Mouse (Mus musculus) retina, embryonic 14.5 days (tissue): ENCODE results near the gene Msh3.
A peak's percentile ranks its signal among the peaks of the same experiment; 100 is the strongest.
"Not testable (repeated sequence)": the region's sequence is repeated elsewhere in the genome, so short reads cannot be mapped to it uniquely, and the experiment has no call there.

Experiments used
- DNase-seq: peaks from one replicate; pipeline ENCODE4 v3.0.0-alpha.2; 2015; ENCODE audit warnings: low spot score

The Msh3 gene

GRCm38 (mm10) chr13:92354456-92355271, at the start of gene Msh3, which contains the start of gene Dhfr:
TSS of gene Msh3 (minus strand) at chr13:92355003.
TSS of gene Dhfr (plus strand) at chr13:92354726.
- peak; percentile 99 for DNase-seq

GRCm38 (mm10) chr13:92403496-92403895, 48.7 kb upstream of the Msh3 start:
- DNase-seq = no peak

GRCm38 (mm10) chr13:92402063-92402462, 47.3 kb upstream of the Msh3 start:
- no peak for DNase-seq

GRCm38 (mm10) chr13:92398491-92399384, 43.9 kb upstream of the Msh3 start:
- DNase-seq = no peak

- DNase-seq = peak; percentile 1
Observed at GRCm38 (mm10) chr13:92393047-92393661, 38.4 kb upstream of the Msh3 start.

- no peak for DNase-seq
Observed at GRCm38 (mm10) chr13:92387367-92387766, 32.6 kb upstream of the Msh3 start.

GRCm38 (mm10) chr13:92371466-92371865, 16.7 kb upstream of the Msh3 start:
- not testable (repeated sequence) for DNase-seq

- no peak for DNase-seq
Observed at GRCm38 (mm10) chr13:92370811-92371210, 16.0 kb upstream of the Msh3 start.

- DNase-seq = no peak
Observed at GRCm38 (mm10) chr13:92365312-92365711, 10.5 kb upstream of the Msh3 start.

GRCm38 (mm10) chr13:92361609-92362008, 6.8 kb upstream of the Msh3 start:
- DNase-seq = no peak

- peak; percentile 51 for DNase-seq
Observed at GRCm38 (mm10) chr13:92357644-92358043, 2.8 kb upstream of the Msh3 start.

GRCm38 (mm10) chr13:92356376-92356775, 1.6 kb upstream of the Msh3 start:
- DNase-seq = peak; percentile 8

- no peak for DNase-seq
Observed at GRCm38 (mm10) chr13:92355272-92355643, 455 bp upstream of the Msh3 start.

GRCm38 (mm10) chr13:92353956-92354355, 847 bp downstream of the Msh3 start:
- no peak for DNase-seq

GRCm38 (mm10) chr13:92351100-92351499, 3.7 kb downstream of the Msh3 start:
- DNase-seq = no peak

- no peak for DNase-seq
Observed at GRCm38 (mm10) chr13:92346338-92346737, 8.5 kb downstream of the Msh3 start.

- DNase-seq = no peak
Observed at GRCm38 (mm10) chr13:92344033-92344432, 10.8 kb downstream of the Msh3 start.

- DNase-seq = no peak
Observed at GRCm38 (mm10) chr13:92339787-92340186, 15.0 kb downstream of the Msh3 start.

GRCm38 (mm10) chr13:92337773-92338462, 16.9 kb downstream of the Msh3 start:
- no peak for DNase-seq

- no peak for DNase-seq
Observed at GRCm38 (mm10) chr13:92336857-92337256, 17.9 kb downstream of the Msh3 start.

- no peak for DNase-seq
Observed at GRCm38 (mm10) chr13:92332103-92332879, 22.5 kb downstream of the Msh3 start.
